Mouse (Mus musculus) embryonic facial prominence, embryonic 13.5 days (tissue): ENCODE results near the gene Zgpat. TPM values are rescaled to one million over a fixed set of nuclear protein-coding genes. Genes with fewer than 3 reads are reported as not detected.

ENCODE experiments used
- ATAC-seq: fragments of 200-750 bp; cut with Nextera tagmentation; 2 replicates; pipeline ENCODE4 v1.8.0; 2017; ENCODE audit warnings: low read depth; ENCODE audit not compliant: insufficient number of reproducible peaks, insufficient read depth, low FRiP score, low TSS enrichment
- H3K27ac ChIP-seq: fragments of 300-500 bp; sonication (generic); 2 replicates; pipeline ENCODE4 v1.5.1; 2015; ENCODE audit warnings: moderate library complexity, mild to moderate bottlenecking, inconsistent platforms
- H3K27me3 ChIP-seq: fragments of 300-500 bp; sonication (generic); 2 replicates; pipeline ENCODE4 v1.6.1; 2015; ENCODE audit warnings: mild to moderate bottlenecking, inconsistent platforms
- H3K36me3 ChIP-seq: fragments of 300-500 bp; sonication (generic); 2 replicates; pipeline ENCODE4 v1.6.1; 2015; ENCODE audit warnings: mild to moderate bottlenecking, inconsistent platforms
- H3K4me1 ChIP-seq: fragments of 300-500 bp; sonication (generic); 2 replicates; pipeline ENCODE4 v1.6.1; 2015; ENCODE audit warnings: inconsistent platforms
- H3K4me2 ChIP-seq: fragments of 300-500 bp; sonication (generic); 2 replicates; pipeline ENCODE4 v1.6.1; 2015; ENCODE audit warnings: moderate library complexity, mild to moderate bottlenecking, inconsistent platforms
- H3K4me3 ChIP-seq: fragments of 300-500 bp; sonication (generic); 2 replicates; pipeline ENCODE4 v1.5.1; 2015; ENCODE audit warnings: mild to moderate bottlenecking, inconsistent platforms
- H3K9ac ChIP-seq: fragments of 300-500 bp; sonication (generic); 2 replicates; pipeline ENCODE4 v1.6.1; 2015; ENCODE audit warnings: mild to moderate bottlenecking, inconsistent platforms
- H3K9me3 ChIP-seq: fragments of 300-500 bp; sonication (generic); 2 replicates; pipeline ENCODE4 v1.6.1; 2016; ENCODE audit warnings: inconsistent platforms
- WGBS: fragments of 180-500 bp; shearing (Covaris S2); methylation state at CpG from one replicate; pipeline ENCODE4 v1.1.7; 2015; ENCODE audit warnings: mixed read lengths; 5-methylcytosine and 5-hydroxymethylcytosine counted together
- polyA plus RNA-seq: library from polyadenylated mRNA; unstranded; fragments of >200 nt; fragmentation: Nextera tagmentation; extraction: Ambion mirVana; gene quantifications from 2 replicates; pipeline ENCODE4 v1.2.1, GENCODE M21; 2015

Zgpat gene
- polyA plus RNA-seq, 1 experiment from 2014 or later: 50.7 TPM

- peak overlapping the region; percentile 92 for H3K9ac ChIP-seq
- H3K4me1 ChIP-seq: peaks cover 32% of the 10 kb centered on the region
- H3K4me2 ChIP-seq: peak overlapping the region; percentile 96
- H3K27ac ChIP-seq: peak overlapping the region; percentile 91
- H3K36me3 ChIP-seq: peaks cover 38% of the 10 kb centered on the region
- no peaks in the 10 kb centered on the region for H3K9me3 ChIP-seq
- no peaks in the 10 kb centered on the region for H3K27me3 ChIP-seq
- WGBS: 9% methylated on average over 14 of the region's 14 CpGs
- ATAC-seq: no peak
- peak overlapping the region; percentile 93 for H3K4me3 ChIP-seq
Measured at GRCm38 (mm10) chr2:181364487-181364859, 255 bp upstream of the Zgpat start.

- ATAC-seq: peak; percentile 33; the same call in 1 of the 2 replicates
Measured at GRCm38 (mm10) chr2:181365655-181366075, 937 bp downstream of the Zgpat start.

GRCm38 (mm10) chr2:181370001-181370400 lies 5.3 kb downstream of the Zgpat start:
- Histone ChIP-seq H3K4me2 (no peak overlapping the region), H3K9me3 (no peaks in the 10 kb centered on the region), H3K9ac (no peak overlapping the region), H3K27me3 (no peaks in the 10 kb centered on the region), H3K36me3 (peaks cover 22% of the 10 kb centered on the region), H3K4me3 (no peak overlapping the region), H3K4me1 (peaks cover 23% of the 10 kb centered on the region), H3K27ac (no peak overlapping the region)
- 93% methylated on average over 5 of the region's 5 CpGs for WGBS
- ATAC-seq: no peak

More at GRCm38 (mm10) chr2:181365655-181366075, 937 bp downstream of the Zgpat start:
- H3K9me3 ChIP-seq: no peaks in the 10 kb centered on the region
- peak overlapping the region; percentile 93 for H3K4me3 ChIP-seq
- H3K27me3 ChIP-seq: no peaks in the 10 kb centered on the region
- H3K9ac ChIP-seq: peak overlapping the region; percentile 92
- H3K4me1 ChIP-seq: peaks cover 32% of the 10 kb centered on the region
- H3K27ac ChIP-seq: peak overlapping the region; percentile 91
- peak overlapping the region; percentile 96 for H3K4me2 ChIP-seq
- WGBS: under 1% methylated on average over 20 of the region's 20 CpGs
- peaks cover 39% of the 10 kb centered on the region for H3K36me3 ChIP-seq

GRCm38 (mm10) chr2:181375787-181376186 lies 11.1 kb downstream of the Zgpat start:
- Histone ChIP-seq H3K4me2 (no peak overlapping the region), H3K36me3 (peaks cover 31% of the 10 kb centered on the region), H3K9me3 (no peaks in the 10 kb centered on the region), H3K27ac (no peak overlapping the region), H3K4me1 (no peaks in the 10 kb centered on the region), H3K27me3 (no peaks in the 10 kb centered on the region), H3K4me3 (no peak overlapping the region), H3K9ac (no peak overlapping the region)
- 94% methylated on average over 2 of the region's 2 CpGs for WGBS
- no peak for ATAC-seq

GRCm38 (mm10) chr2:181377230-181377629 lies 12.5 kb downstream of the Zgpat start:
- no peak overlapping the region for H3K9ac ChIP-seq
- peaks cover 42% of the 10 kb centered on the region for H3K36me3 ChIP-seq
- no peak for ATAC-seq
- H3K4me1 ChIP-seq: no peaks in the 10 kb centered on the region
- H3K27me3 ChIP-seq: no peaks in the 10 kb centered on the region
- no peaks in the 10 kb centered on the region for H3K9me3 ChIP-seq
- H3K4me2 ChIP-seq: no peak overlapping the region
- H3K27ac ChIP-seq: no peak overlapping the region
- 83% methylated on average over 2 of the region's 2 CpGs for WGBS
- H3K4me3 ChIP-seq: no peak overlapping the region

- no peaks in the 10 kb centered on the region for H3K9me3 ChIP-seq
- H3K36me3 ChIP-seq: peaks cover 57% of the 10 kb centered on the region
- H3K9ac ChIP-seq: no peak overlapping the region
- WGBS: 89% methylated on average over 5 of the region's 5 CpGs
- no peaks in the 10 kb centered on the region for H3K27me3 ChIP-seq
- H3K4me3 ChIP-seq: no peak overlapping the region
- no peak overlapping the region for H3K27ac ChIP-seq
- H3K4me2 ChIP-seq: no peak overlapping the region
- no peak for ATAC-seq
- H3K4me1 ChIP-seq: no peaks in the 10 kb centered on the region
Measured at GRCm38 (mm10) chr2:181378701-181379100, 14.0 kb downstream of the Zgpat start.

- H3K27me3 ChIP-seq: no peaks in the 10 kb centered on the region
- no peak within 1 kb of the TSS for H3K4me2 ChIP-seq
- no peak within 1 kb of the TSS for H3K4me3 ChIP-seq
- no peak for ATAC-seq
- no peak within 1 kb of the TSS for H3K27ac ChIP-seq
- H3K36me3 ChIP-seq: peaks cover 68% of the 10 kb centered on the region
- no peak within 1 kb of the TSS for H3K9ac ChIP-seq
- no peaks in the 10 kb centered on the region for H3K9me3 ChIP-seq
- 93% methylated on average over 12 of the region's 12 CpGs for WGBS
- H3K4me1 ChIP-seq: no peaks in the 10 kb centered on the region
Measured at GRCm38 (mm10) chr2:181379778-181380177, 15.1 kb downstream of the Zgpat start, which contains the start of gene Lime1. Lime1 (plus strand) TSS chr2:181380078.

GRCm38 (mm10) chr2:181380251-181380650 lies 15.5 kb downstream of the Zgpat start:
- Histone ChIP-seq H3K9me3 (no peaks in the 10 kb centered on the region), H3K4me2 (no peak overlapping the region), H3K9ac (no peak overlapping the region), H3K36me3 (peaks cover 72% of the 10 kb centered on the region), H3K4me1 (no peaks in the 10 kb centered on the region), H3K27ac (no peak overlapping the region), H3K27me3 (no peaks in the 10 kb centered on the region), H3K4me3 (no peak overlapping the region)
- no peak for ATAC-seq
- 79% methylated on average over 5 of the region's 5 CpGs for WGBS

GRCm38 (mm10) chr2:181381107-181381506 lies 16.4 kb downstream of the Zgpat start:
- no peak overlapping the region for H3K4me2 ChIP-seq
- no peaks in the 10 kb centered on the region for H3K4me1 ChIP-seq
- H3K27me3 ChIP-seq: no peaks in the 10 kb centered on the region
- ATAC-seq: no peak
- H3K9ac ChIP-seq: no peak overlapping the region
- peaks cover 79% of the 10 kb centered on the region for H3K36me3 ChIP-seq
- H3K27ac ChIP-seq: no peak overlapping the region
- H3K9me3 ChIP-seq: no peaks in the 10 kb centered on the region
- H3K4me3 ChIP-seq: no peak overlapping the region
- 88% methylated on average over 5 of the region's 5 CpGs for WGBS

- peaks cover 86% of the 10 kb centered on the region for H3K36me3 ChIP-seq
- no peak overlapping the region for H3K27ac ChIP-seq
- no peaks in the 10 kb centered on the region for H3K9me3 ChIP-seq
- H3K4me3 ChIP-seq: no peak overlapping the region
- WGBS: 89% methylated on average over 6 of the region's 6 CpGs
- ATAC-seq: no peak
- H3K9ac ChIP-seq: no peak overlapping the region
- H3K27me3 ChIP-seq: no peaks in the 10 kb centered on the region
- no peaks in the 10 kb centered on the region for H3K4me1 ChIP-seq
- no peak overlapping the region for H3K4me2 ChIP-seq
Measured at GRCm38 (mm10) chr2:181381631-181382306, 17.0 kb downstream of the Zgpat start.

- no peak for ATAC-seq
Measured at GRCm38 (mm10) chr2:181384463-181384862, 19.7 kb downstream of the Zgpat start.

GRCm38 (mm10) chr2:181384919-181385391 lies 20.2 kb downstream of the Zgpat start:
- ATAC-seq: 0 out of 2 replicates have a peak, but pooled peaks have one; percentile 16
- peaks cover 72% of the 10 kb centered on the region for H3K36me3 ChIP-seq
- no peaks in the 10 kb centered on the region for H3K9me3 ChIP-seq
- H3K27ac ChIP-seq: no peak overlapping the region
- H3K9ac ChIP-seq: no peak overlapping the region
- 69% methylated on average over 4 of the region's 4 CpGs for WGBS
- no peaks in the 10 kb centered on the region for H3K27me3 ChIP-seq
- H3K4me1 ChIP-seq: no peaks in the 10 kb centered on the region
- H3K4me2 ChIP-seq: no peak overlapping the region
- no peak overlapping the region for H3K4me3 ChIP-seq

More at GRCm38 (mm10) chr2:181384463-181384862, 19.7 kb downstream of the Zgpat start:
- no peak overlapping the region for H3K4me3 ChIP-seq
- no peaks in the 10 kb centered on the region for H3K9me3 ChIP-seq
- H3K9ac ChIP-seq: no peak overlapping the region
- H3K36me3 ChIP-seq: peaks cover 77% of the 10 kb centered on the region
- no peak overlapping the region for H3K4me2 ChIP-seq
- no peaks in the 10 kb centered on the region for H3K4me1 ChIP-seq
- 84% methylated on average over 7 of the region's 7 CpGs for WGBS
- H3K27me3 ChIP-seq: no peaks in the 10 kb centered on the region
- H3K27ac ChIP-seq: no peak overlapping the region
